Mouse (Mus musculus): ENCODE results near the gene Pcca. TPM values are rescaled to one million over a fixed set of nuclear protein-coding genes. Genes with fewer than 3 reads are reported as not detected.
A peak's percentile ranks its signal among the peaks of the same experiment; 100 is the strongest.

Pcca gene
- polyA plus RNA-seq, 1 experiment, result 34.8 TPM

DNA sequence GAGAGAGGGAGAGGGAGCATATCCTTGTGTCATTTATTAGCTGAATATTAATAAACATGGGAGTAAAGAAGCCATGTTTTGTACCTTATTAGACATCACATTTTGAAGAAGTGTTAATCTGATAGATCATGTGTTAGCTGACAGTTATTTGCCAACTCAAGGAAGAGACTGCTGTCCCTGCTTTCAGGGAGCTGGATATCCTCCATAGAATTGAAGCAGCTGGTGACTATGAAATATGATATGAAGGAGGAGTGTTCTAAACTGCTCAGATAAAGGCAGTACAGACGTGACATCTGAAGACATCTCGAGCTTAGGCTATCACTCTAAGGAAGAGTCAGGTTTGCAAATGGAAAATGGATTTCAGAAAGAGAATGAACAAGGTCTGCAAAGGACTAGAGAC lies 289.7 kb downstream of the Pcca start:
- no peak for DNase-seq (ENCODE audit: extremely low spot score in 1 of 2, low spot score in 1 of 2)

- no peak for DNase-seq (ENCODE audit: extremely low spot score in 1 of 2, low spot score in 1 of 2)
Observed at GRCm38 (mm10) chr14:122825464-122825863, 291.3 kb downstream of the Pcca start.

DNA sequence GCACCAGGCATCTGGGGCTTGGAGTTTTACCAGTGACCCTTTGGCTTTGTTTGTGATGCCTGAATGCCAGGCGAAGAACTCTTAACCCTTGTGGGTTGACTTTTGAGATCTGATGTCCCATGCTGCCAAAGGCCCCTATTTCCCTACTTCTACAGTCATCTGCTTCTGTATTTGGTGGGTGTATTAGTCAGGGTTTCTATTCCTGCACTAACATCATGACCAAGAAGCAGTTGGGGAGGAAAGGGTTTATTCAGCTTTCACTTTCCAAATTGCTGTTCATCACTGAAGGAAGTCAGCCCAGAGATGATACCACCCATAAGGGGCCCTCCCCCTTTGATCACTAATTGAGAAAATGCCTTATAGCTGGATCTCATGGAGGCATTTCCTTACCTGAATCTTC lies 296.3 kb downstream of the Pcca start:
- no peak for DNase-seq (ENCODE audit: extremely low spot score in 1 of 2, low spot score in 1 of 2)

DNA sequence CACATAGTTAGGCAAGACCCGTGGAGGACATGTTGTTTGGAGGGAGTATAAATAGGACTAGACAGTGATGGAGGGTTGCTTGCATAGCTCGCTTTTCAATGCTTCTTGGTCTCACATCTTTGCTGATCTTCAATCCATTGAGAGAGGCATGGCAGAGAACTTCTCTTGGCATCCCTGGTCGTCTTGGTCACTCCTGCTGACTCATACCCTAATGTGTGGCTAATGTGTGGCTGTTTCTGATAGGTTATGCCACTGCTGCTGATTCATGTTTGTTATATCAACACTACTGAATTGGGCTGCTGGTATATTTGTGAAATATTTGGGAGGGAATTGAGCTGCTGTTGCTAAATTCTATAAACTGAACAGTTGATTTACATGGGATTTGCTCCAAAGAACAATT lies 299.5 kb downstream of the Pcca start:
- DNase-seq (ENCODE audit: extremely low spot score in 1 of 2, low spot score in 1 of 2), result no peak

GRCm38 (mm10) chr14:122834753-122835152 lies 300.6 kb downstream of the Pcca start:
- no peak for DNase-seq (ENCODE audit: extremely low spot score in 1 of 2, low spot score in 1 of 2)

DNA sequence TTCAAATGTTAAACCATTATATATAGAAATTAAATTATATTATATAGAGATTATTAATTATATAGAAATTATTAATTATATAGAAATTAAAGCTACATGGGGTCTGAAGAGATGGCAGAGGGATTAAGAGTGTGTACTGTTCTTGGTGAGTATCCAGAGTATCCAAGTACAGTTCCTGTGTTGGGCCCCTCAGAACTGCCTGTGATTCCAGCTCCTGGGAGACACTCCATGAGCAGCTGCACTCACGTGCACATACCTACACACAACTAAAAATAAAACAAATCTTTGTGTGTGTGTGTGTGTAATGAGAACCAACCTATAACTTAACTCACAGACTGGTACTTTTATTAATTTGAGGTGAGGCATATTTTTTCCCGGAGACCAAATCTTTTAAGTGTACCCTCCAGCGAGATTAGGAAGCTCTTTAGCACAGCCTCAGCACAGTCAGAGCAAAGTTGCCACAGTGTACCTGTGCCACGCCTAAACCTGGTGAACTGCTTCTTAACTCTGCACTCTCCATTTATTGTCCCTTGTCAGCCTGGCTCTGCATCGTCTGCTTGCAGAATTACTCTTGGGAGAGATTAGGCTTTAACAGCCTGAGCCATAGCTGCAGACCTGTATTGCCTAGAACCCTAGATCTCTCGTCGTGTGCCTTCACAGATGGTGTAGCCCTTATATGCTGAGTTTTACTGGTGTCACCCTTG lies 301.5 kb downstream of the Pcca start:
- no peak for DNase-seq (ENCODE audit: extremely low spot score in 1 of 2, low spot score in 1 of 2)

DNA sequence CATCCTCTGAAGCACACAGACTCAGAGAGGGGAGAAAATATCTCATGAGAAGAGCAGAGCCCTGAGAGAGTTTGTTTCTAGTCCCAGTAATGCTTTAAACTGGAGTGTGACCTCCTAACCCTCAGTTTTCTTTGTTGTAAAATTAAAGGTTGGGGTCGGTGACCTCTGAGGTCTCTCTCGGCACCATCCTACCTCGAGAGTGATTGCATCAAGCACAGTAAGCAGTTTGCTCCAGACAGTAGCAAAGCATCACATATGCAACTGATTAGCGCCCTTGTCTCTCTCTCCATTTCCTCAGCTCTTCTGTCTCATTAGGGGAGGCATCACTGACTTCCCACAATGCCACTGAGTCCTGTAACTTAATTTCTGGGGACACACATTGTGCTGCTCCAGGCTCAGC lies 302.1 kb downstream of the Pcca start:
- no peak for DNase-seq (ENCODE audit: extremely low spot score in 1 of 2, low spot score in 1 of 2)

- no peak for DNase-seq (ENCODE audit: extremely low spot score in 1 of 2, low spot score in 1 of 2)
Observed at GRCm38 (mm10) chr14:122837018-122837417, 302.9 kb downstream of the Pcca start.

- no peak for DNase-seq (ENCODE audit: extremely low spot score in 1 of 2, low spot score in 1 of 2)
Observed at GRCm38 (mm10) chr14:122852506-122853057, 318.5 kb downstream of the Pcca start.

- no peak for DNase-seq (ENCODE audit: extremely low spot score in 1 of 2, low spot score in 1 of 2)
Observed at GRCm38 (mm10) chr14:122859792-122860191, 325.7 kb downstream of the Pcca start.

GRCm38 (mm10) chr14:122862623-122863022 lies 328.5 kb downstream of the Pcca start:
- DNase-seq (ENCODE audit: extremely low spot score in 1 of 2, low spot score in 1 of 2), result peak in 1 of 2 experiments; percentile 25

DNA sequence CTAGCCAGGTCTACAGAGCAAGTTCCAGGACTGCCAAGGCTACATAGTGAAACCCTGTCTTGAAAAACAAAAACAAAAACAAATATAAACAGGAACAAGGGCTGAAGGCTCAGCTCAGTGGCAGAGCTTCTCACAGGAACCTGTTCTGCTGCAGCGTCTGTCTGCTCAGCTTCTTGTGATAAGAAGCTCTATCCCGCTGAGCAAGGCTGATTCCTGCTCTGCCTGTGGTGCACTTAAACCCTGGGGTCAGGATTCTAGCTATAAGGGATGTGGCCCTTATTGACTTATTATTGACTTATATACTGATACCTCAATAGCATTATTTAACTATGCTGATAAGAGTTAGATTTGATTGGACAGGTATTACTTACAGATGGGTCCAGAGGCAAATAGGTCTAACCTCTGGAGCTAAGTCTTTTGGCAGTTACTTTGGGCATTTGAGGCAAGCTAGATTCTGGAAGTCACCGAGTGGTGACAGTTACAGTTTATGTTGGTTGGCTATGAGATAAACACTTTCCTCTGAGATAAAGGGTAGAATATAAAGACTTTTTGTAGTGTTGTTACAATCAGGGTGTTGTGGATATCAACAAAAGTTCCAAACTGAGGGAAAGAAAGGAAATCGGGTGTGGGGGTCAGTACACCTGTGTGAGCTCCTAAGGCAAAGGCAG lies 331.5 kb downstream of the Pcca start:
- no peak for DNase-seq (ENCODE audit: extremely low spot score in 1 of 2, low spot score in 1 of 2)

DNA sequence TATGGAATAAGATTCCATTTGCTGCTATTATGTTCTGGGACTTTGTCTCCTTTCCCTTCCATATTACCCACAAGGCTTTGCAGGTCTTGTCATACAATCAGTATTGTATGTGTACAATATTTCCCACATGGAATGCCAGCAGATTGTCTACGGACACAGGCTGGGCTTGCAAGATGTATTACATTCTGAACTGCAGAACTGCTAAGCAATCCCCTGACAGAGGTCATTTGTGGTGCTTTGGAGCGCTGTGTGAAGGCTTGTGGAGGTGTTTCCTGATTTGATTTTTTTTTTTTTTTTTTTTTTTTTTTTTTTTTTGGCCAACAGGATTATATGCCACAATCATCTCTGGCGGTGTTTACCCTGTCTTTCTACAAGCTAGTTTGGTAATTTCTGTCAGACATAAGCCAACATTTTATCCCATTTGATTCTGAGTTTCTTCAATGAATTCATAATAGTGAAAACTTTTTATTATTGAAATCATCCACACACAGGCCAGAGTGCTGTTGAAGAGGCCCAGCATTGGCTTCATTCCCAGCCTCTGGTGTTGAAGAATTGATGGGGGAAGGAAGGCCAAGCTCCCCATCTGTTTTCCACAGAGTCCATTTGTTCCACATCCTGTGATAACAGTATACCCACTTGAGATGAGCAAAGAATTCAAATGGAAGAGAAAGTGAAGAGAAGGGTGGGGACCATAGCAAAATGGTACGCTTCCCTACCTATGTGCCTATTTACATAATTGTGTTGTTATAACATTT lies 333.6 kb downstream of the Pcca start:
- DNase-seq (ENCODE audit: extremely low spot score in 1 of 2, low spot score in 1 of 2), result peak in 1 of 2 experiments; percentile 33

- no peak for DNase-seq (ENCODE audit: extremely low spot score in 1 of 2, low spot score in 1 of 2)
Observed at GRCm38 (mm10) chr14:122869831-122870230, 335.7 kb downstream of the Pcca start.

GRCm38 (mm10) chr14:122871841-122872580 lies 337.9 kb downstream of the Pcca start:
- DNase-seq (ENCODE audit: extremely low spot score in 1 of 2, low spot score in 1 of 2), result no peak

DNA sequence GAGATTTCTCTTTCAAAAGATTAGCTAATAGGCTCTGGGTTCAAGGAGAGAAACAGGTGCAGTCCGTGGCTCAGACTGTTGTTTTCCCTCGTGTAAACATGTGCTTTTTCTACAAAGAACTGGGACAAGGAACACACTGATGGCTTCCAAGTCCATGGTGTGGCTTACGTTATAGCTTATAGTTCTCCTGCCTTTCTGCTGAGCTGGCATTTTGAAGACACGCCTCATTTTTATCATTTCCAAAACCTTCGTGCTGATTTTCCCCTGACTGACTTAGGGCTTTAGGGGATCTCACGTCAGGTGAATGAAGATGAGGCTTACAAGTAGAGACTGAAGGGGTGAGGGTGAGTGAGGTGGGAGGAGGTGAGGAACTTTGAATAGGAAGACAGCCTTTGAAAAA lies 338.5 kb downstream of the Pcca start:
- DNase-seq (ENCODE audit: extremely low spot score in 1 of 2, low spot score in 1 of 2), result no peak

GRCm38 (mm10) chr14:122875056-122875455 lies 340.9 kb downstream of the Pcca start:
- no peak for DNase-seq (ENCODE audit: extremely low spot score in 1 of 2, low spot score in 1 of 2)

DNA sequence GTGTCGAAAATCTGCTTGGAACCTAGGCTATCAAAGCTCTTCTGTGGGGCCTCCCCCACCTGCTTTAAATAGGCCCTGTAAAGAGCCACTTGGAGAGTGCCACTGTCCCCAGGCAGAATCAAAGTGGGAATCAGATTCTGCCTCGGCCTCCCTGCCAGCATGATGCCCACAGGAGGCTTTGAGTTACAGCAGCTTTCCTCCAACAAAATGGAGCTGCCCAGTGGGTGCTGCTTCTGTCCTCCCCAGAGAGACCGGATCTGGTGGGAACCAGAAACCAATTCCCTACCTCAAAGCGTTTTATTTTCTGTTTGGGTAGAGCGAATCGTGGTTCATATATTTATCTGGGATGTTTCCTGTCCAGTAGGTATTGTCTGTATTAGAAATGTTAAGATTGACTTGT lies 341.5 kb downstream of the Pcca start:
- DNase-seq (ENCODE audit: extremely low spot score in 1 of 2, low spot score in 1 of 2), result no peak

GRCm38 (mm10) chr14:122876163-122876562 lies 342.0 kb downstream of the Pcca start:
- DNase-seq (ENCODE audit: extremely low spot score in 1 of 2, low spot score in 1 of 2), result peak; percentile 71 to 93

- DNase-seq (ENCODE audit: extremely low spot score in 1 of 2, low spot score in 1 of 2), result no peak
Observed at GRCm38 (mm10) chr14:122876723-122877122, 342.6 kb downstream of the Pcca start.

- no peak for DNase-seq (ENCODE audit: extremely low spot score in 1 of 2, low spot score in 1 of 2)
Observed at GRCm38 (mm10) chr14:122877787-122878186, 343.7 kb downstream of the Pcca start.
